Mouse (Mus musculus): ENCODE measurements around the gene Elmod1. TPM values are rescaled to one million over a fixed set of nuclear protein-coding genes. Genes with fewer than 3 reads are reported as not detected.

The Elmod1 gene
- polyA plus RNA-seq, 1 experiment from 2014 or later: 0.63 TPM

Other genes with a start within 250 kb of the Elmod1 start
- gene Slc35f2, start 203.8 kb downstream of the Elmod1 start, polyA plus RNA-seq (2014; fragmentation: Nextera tagmentation; extraction: Ambion mirVana): 5.4 and 6.0 TPM in 2 replicates
- gene Sln, start 125.1 kb downstream of the Elmod1 start, polyA plus RNA-seq (2014; fragmentation: Nextera tagmentation; extraction: Ambion mirVana): 1.2 and 2.0 TPM in 2 replicates
- gene Tnfaip8l3, start 93.1 kb upstream of the Elmod1 start, polyA plus RNA-seq (2014; fragmentation: Nextera tagmentation; extraction: Ambion mirVana): 0.04 TPM in 1 of 2 replicates, not detected in the other